Mouse (Mus musculus) thymus, adult 2 months (tissue): ENCODE measurements around the gene Hip1r.

Source experiments
- CTCF ChIP-seq: fragments of 200-500 bp; IDR thresholded peaks from 2 replicates; pipeline ENCODE4 v1.5.1; 2012; ENCODE audit warnings: mild to moderate bottlenecking, control low read depth, low read length, moderate library complexity, borderline replicate concordance; ENCODE audit not compliant: control insufficient read depth, poor library complexity, insufficient read depth; ENCODE audit errors: extremely low read depth
- POLR2A ChIP-seq: fragments of 200-500 bp; IDR thresholded peaks from 2 replicates; pipeline ENCODE4 v1.6.1; 2012; ENCODE audit warnings: mild to moderate bottlenecking, low read length, control low read depth, moderate library complexity; ENCODE audit not compliant: control insufficient read depth, poor library complexity, insufficient read depth; ENCODE audit errors: extremely low read depth

- no peak for TF ChIP-seq CTCF
- TF ChIP-seq POLR2A, result no peak
Measured at GRCm38 (mm10) chr5:124004356-124005150, 31.1 kb downstream of the Hip1r start.
